ENCODE assay signal across 21 mouse cellular contexts in genomic region chr8:129265918-129266317, GRCm38 (mm10). TPM values are rescaled to one million over a fixed set of nuclear protein-coding genes. Genes with fewer than 3 reads are reported as not detected.
DNase-seq lines count a peak whose midpoint lies in the region; TF ChIP-seq lines count a peak whose summit lies in the region.
"Had no signal": no experiment of that assay in that cellular context is flagged by ENCODE, and none has a peak within 500 bp of the region (broad histone marks: within the 10 kb centered on the region; RNA-seq: fewer than 3 reads in every experiment).

No protein-coding gene starts in this region.

- no peaks in the 10 kb centered on the region for H3K79me2 ChIP-seq in liver, adult 2 months (ENCODE audit: control insufficient read depth, insufficient read depth, low read length)

- DNase-seq in liver, adult 2 months (ENCODE audit: extremely low read depth, low read depth, low spot score), result peak; percentile 1
- no peak for DNase-seq in liver
- peak; percentile 64 for DNase-seq in CD4-positive helper T cell, adult 2 months (ENCODE audit: low read depth, low spot score)
- DNase-seq in induced T-regulatory cell, adult 2 months (ENCODE audit: low read depth), result peak; percentile 53
- DNase-seq in thymus, postnatal 14 days, result no peak
- DNase-seq in left cerebral cortex, adult 18-20 months (ENCODE audit: low spot score in 2 of 2), result no peak
- DNase-seq: adrenal gland, adult 2 months; adrenal gland, postnatal 25 days; B cell, adult 2 months; cerebellum, adult 18-20 months; cerebellum, adult 9-11 months; cerebellum, postnatal 36 days; forebrain, postnatal 0 days; gastrocnemius, postnatal 36 days; heart, adult 11 months; heart, postnatal 10 days; heart, postnatal 4 days had no signal

- no peak overlapping the region for H3K9ac ChIP-seq in liver, adult 2 months (ENCODE audit: low read depth, low read length)
- H3K9ac ChIP-seq: embryonic facial prominence, embryonic 13.5 days; forebrain, embryonic 13.5 days; forebrain, postnatal 0 days; hindbrain, embryonic 12.5 days had no signal

- H3K36me3 ChIP-seq in liver, adult 2 months (ENCODE audit: control insufficient read depth, insufficient read depth, low read length), result no peaks in the 10 kb centered on the region; the same call in none of the 2 replicates

- no peak for TF ChIP-seq CTCF in liver, adult 2 months (IDR thresholded peaks at IDR 0.05; ENCODE audit: low read depth, low read length)

- 26% methylated on average over 1 of the region's 1 CpGs for WGBS in liver, adult 2 months

- no peak overlapping the region for H3K27ac ChIP-seq in liver, adult 2 months (replicated peaks; ENCODE audit: insufficient read depth, low read depth, low read length)
- H3K27ac ChIP-seq: embryonic facial prominence, embryonic 13.5 days; forebrain, embryonic 13.5 days; heart, embryonic 10.5 days; hindbrain, embryonic 12.5 days had no signal

- no peaks in the 10 kb centered on the region; the same call in 1 of the 2 replicates for H3K4me1 ChIP-seq in liver, adult 2 months (ENCODE audit: control insufficient read depth, insufficient read depth, low read length)
- H3K4me1 ChIP-seq: heart, embryonic 10.5 days had no signal

- H3K27me3 ChIP-seq in liver, adult 2 months (ENCODE audit: control insufficient read depth, insufficient read depth, low read length), result no peaks in the 10 kb centered on the region
- H3K27me3 ChIP-seq: embryonic facial prominence, embryonic 13.5 days; forebrain, embryonic 13.5 days; hindbrain, embryonic 12.5 days had no signal

- no peak for TF ChIP-seq POLR2A in liver, adult 2 months (IDR thresholded peaks at IDR 0.05; ENCODE audit: extremely low read depth, insufficient read depth, low read length)

- no peak overlapping the region for H3K4me3 ChIP-seq in liver, adult 2 months (ENCODE audit: insufficient read depth, low read depth, low read length)
- H3K4me3 ChIP-seq: embryonic facial prominence, embryonic 13.5 days; forebrain, embryonic 13.5 days; heart, embryonic 10.5 days; hindbrain, embryonic 12.5 days had no signal

RNA-seq across cellular contexts. Expression of gene 2610044O15Rik8, which starts 31.7 kb away (rescaled TPM):
- total RNA-seq in liver, adult 2 months (2014; rRNA removed), result 6.6 and 7.7 TPM in 2 replicates
- polyA plus RNA-seq in liver, adult 2 months (2012; rRNA removed), result 0.86 and 0.97 TPM in 2 replicates
- total RNA-seq in left cerebral cortex, adult 18-20 months (2021), result 10 to 100 TPM; 22.5 to 23.5 TPM

Comparison
In these comparisons a context has a peak if more than half of its experiments do, and no peak if none do; other contexts are left out.
1. DNase-seq: peak in liver, adult 2 months (single experiment), CD4-positive helper T cell, adult 2 months (single experiment) and induced T-regulatory cell, adult 2 months (single experiment); none in liver (single experiment), thymus, postnatal 14 days (single experiment) and left cerebral cortex, adult 18-20 months (0 of 2).